Mouse (Mus musculus) regulatory T cell (primary cell): ENCODE measurements around the gene Icosl.
"Not testable (repeated sequence)": the region's sequence is repeated elsewhere in the genome, so short reads cannot be mapped to it uniquely, and the experiment has no call there.

Experiments used
- in situ Hi-C: fragments of 300-600 bp; cut with MboI, MseI; formaldehyde crosslinking; loops from one replicate; pipeline ENCODE4 v1.15.1; 2025; ENCODE audit warnings: high pct_unique_total_duplicates

The Icosl gene

GRCm38 (mm10) chr10:78114521-78115092 lies 45.5 kb downstream of the Icosl start:
- in situ Hi-C loops, result no loop called here

GRCm38 (mm10) chr10:78115153-78115552 lies 46.1 kb downstream of the Icosl start:
- in situ Hi-C loops, result no loop called here

GRCm38 (mm10) chr10:78119422-78119821 lies 50.3 kb downstream of the Icosl start:
- in situ Hi-C loops, result no loop called here

GRCm38 (mm10) chr10:78124137-78124536 lies 55.0 kb downstream of the Icosl start:
- in situ Hi-C loops, result not testable (repeated sequence)

GRCm38 (mm10) chr10:78125061-78125460 lies 56.0 kb downstream of the Icosl start:
- in situ Hi-C loops, result not testable (repeated sequence)

GRCm38 (mm10) chr10:78126311-78126710 lies 57.2 kb downstream of the Icosl start:
- in situ Hi-C loops, result no loop called here

GRCm38 (mm10) chr10:78127046-78127870 lies 58.2 kb downstream of the Icosl start:
- in situ Hi-C loops, result no loop called here

- in situ Hi-C loops, result no loop called here
Measured at GRCm38 (mm10) chr10:78127931-78128330, 58.8 kb downstream of the Icosl start.

GRCm38 (mm10) chr10:78128647-78129046 lies 59.5 kb downstream of the Icosl start:
- in situ Hi-C loops, result no loop called here

GRCm38 (mm10) chr10:78129423-78129822 lies 60.3 kb downstream of the Icosl start:
- in situ Hi-C loops, result no loop called here

- in situ Hi-C loops, result no loop called here
Measured at GRCm38 (mm10) chr10:78129998-78130397, 60.9 kb downstream of the Icosl start.
